In genomic region chr11:106788026-106788774, GRCm38 (mm10) we compare ENCODE assay signal across 8 mouse cellular contexts. TPM values are rescaled to one million over a fixed set of nuclear protein-coding genes. Genes with fewer than 3 reads are reported as not detected.
DNase-seq lines count a peak whose midpoint lies in the region; ATAC-seq and TF ChIP-seq lines count a peak whose summit lies in the region.

No protein-coding gene starts in this region.

- H3K9me3 ChIP-seq in embryonic facial prominence, embryonic 13.5 days: no peaks in the 10 kb centered on the region
- H3K9me3 ChIP-seq in limb, embryonic 12.5 days: no peaks in the 10 kb centered on the region
- no peaks in the 10 kb centered on the region for H3K9me3 ChIP-seq in midbrain, embryonic 14.5 days (ENCODE audit: control insufficient read depth, low read length)

- intact Hi-C loops in heart, adult 2 months (cut with DNase I): loop anchor here (1.0 to 10.0 kb wide), 4 partner anchors 9 to 513 kb away; partner anchors contain the start of genes Polg2, Smarcd2, Smurf2 and Tcam1

- DNase-seq in A20 (ENCODE audit: low read depth, low spot score): peak; percentile 99
- DNase-seq in adrenal gland, postnatal 4 days (ENCODE audit: low spot score in 2 of 2): peak; percentile 99 to 100
- peak; percentile 98 to 99 for DNase-seq in heart, adult 2 months
- DNase-seq in kidney, adult 8-10 months: peak; percentile 96 to 98
- DNase-seq in midbrain, embryonic 14.5 days: peak; percentile 100
- DNase-seq in spleen, adult 2 months (ENCODE audit: low read depth in 1 of 2, low spot score in 2 of 2): peak; percentile 95 to 98

- peaks cover 47% of the 10 kb centered on the region for H3K36me3 ChIP-seq in embryonic facial prominence, embryonic 13.5 days
- peaks cover 34% of the 10 kb centered on the region for H3K36me3 ChIP-seq in heart, adult 2 months (ENCODE audit: control insufficient read depth, insufficient read depth, low read length)
- H3K36me3 ChIP-seq in limb, embryonic 12.5 days: peaks cover 47% of the 10 kb centered on the region
- peaks cover 39% of the 10 kb centered on the region for H3K36me3 ChIP-seq in midbrain, embryonic 14.5 days (ENCODE audit: control insufficient read depth, insufficient read depth, low read length)
- peaks cover 30% of the 10 kb centered on the region for H3K36me3 ChIP-seq in spleen, adult 2 months (ENCODE audit: control insufficient read depth, insufficient read depth, low read length)

- TF ChIP-seq EP300 in heart, adult 2 months (IDR thresholded peaks at IDR 0.05; ENCODE audit: insufficient read depth, low read depth, low read length): peak; percentile 55; the same call in 1 of the 2 replicates

- H3K4me3 ChIP-seq in embryonic facial prominence, embryonic 13.5 days: peak overlapping the region; percentile 87
- H3K4me3 ChIP-seq in heart, adult 2 months: peak overlapping the region; percentile 99
- H3K4me3 ChIP-seq in limb, embryonic 12.5 days (replicated peaks): peak overlapping the region; percentile 91
- peak overlapping the region; percentile 95 for H3K4me3 ChIP-seq in midbrain, embryonic 14.5 days (replicated peaks; ENCODE audit: low read depth, low read length)
- peak overlapping the region; percentile 93 for H3K4me3 ChIP-seq in spleen, adult 2 months (ENCODE audit: extremely low read depth, insufficient read depth, insufficient read length)

- H3K4me2 ChIP-seq in embryonic facial prominence, embryonic 13.5 days: peak overlapping the region; percentile 79
- H3K4me2 ChIP-seq in limb, embryonic 12.5 days: peak overlapping the region; percentile 73
- peak overlapping the region; percentile 80 for H3K4me2 ChIP-seq in midbrain, embryonic 14.5 days (ENCODE audit: low read length)

- H3K79me2 ChIP-seq in heart, adult 2 months (replicated peaks; ENCODE audit: control insufficient read depth, insufficient read depth, low read length): peaks cover 1% of the 10 kb centered on the region; the same call in 1 of the 2 replicates

- TF ChIP-seq CTCF in heart, adult 2 months (IDR thresholded peaks at IDR 0.05): no peak
- no peak for TF ChIP-seq CTCF in spleen, adult 2 months (IDR thresholded peaks at IDR 0.05; ENCODE audit: extremely low read depth, insufficient read depth, insufficient read length, insufficient replicate concordance)

- H3K27me3 ChIP-seq in embryonic facial prominence, embryonic 13.5 days: no peaks in the 10 kb centered on the region
- H3K27me3 ChIP-seq in heart, adult 2 months (ENCODE audit: control insufficient read depth, insufficient read depth, low read length): no peaks in the 10 kb centered on the region
- no peaks in the 10 kb centered on the region for H3K27me3 ChIP-seq in limb, embryonic 12.5 days
- H3K27me3 ChIP-seq in midbrain, embryonic 14.5 days (ENCODE audit: control insufficient read depth, insufficient read depth, low read length): no peaks in the 10 kb centered on the region
- no peaks in the 10 kb centered on the region for H3K27me3 ChIP-seq in spleen, adult 2 months (ENCODE audit: control insufficient read depth, insufficient read depth, low read length)

- WGBS in embryonic facial prominence, embryonic 13.5 days: under 1% methylated on average over 71 of the region's 79 CpGs
- WGBS in heart, adult 2 months: under 1% methylated on average over 74 of the region's 79 CpGs
- under 1% methylated on average over 74 of the region's 79 CpGs for whole genome bisulfite sequencing in limb, embryonic 12.5 days
- WGBS in midbrain, embryonic 14.5 days: under 1% methylated on average over 77 of the region's 79 CpGs
- under 1% methylated on average over 76 of the region's 79 CpGs for WGBS in spleen, adult 2 months

- peak; percentile 76 for ATAC-seq in embryonic facial prominence, embryonic 13.5 days (ENCODE audit: insufficient number of reproducible peaks, insufficient read depth, low FRiP score, low TSS enrichment, low read depth)
- peak; percentile 62 for ATAC-seq in limb, embryonic 12.5 days (ENCODE audit: insufficient number of reproducible peaks, insufficient read depth, low FRiP score, low TSS enrichment, low read depth)
- ATAC-seq in midbrain, embryonic 14.5 days (ENCODE audit: low FRiP score, low TSS enrichment): peak; percentile 82

- peak overlapping the region; percentile 99 for H3K27ac ChIP-seq in embryonic facial prominence, embryonic 13.5 days
- peak overlapping the region; percentile 96 for H3K27ac ChIP-seq in heart, adult 2 months
- peak overlapping the region; percentile 99 for H3K27ac ChIP-seq in limb, embryonic 12.5 days
- H3K27ac ChIP-seq in midbrain, embryonic 14.5 days (replicated peaks; ENCODE audit: low read depth, low read length): peak overlapping the region; percentile 98
- H3K27ac ChIP-seq in spleen, adult 2 months (ENCODE audit: insufficient read depth, low read length): peak overlapping the region; percentile 100

- peak overlapping the region; percentile 99 for H3K9ac ChIP-seq in embryonic facial prominence, embryonic 13.5 days
- peak overlapping the region; percentile 99 for H3K9ac ChIP-seq in heart, adult 2 months (ENCODE audit: low read depth, low read length)
- H3K9ac ChIP-seq in limb, embryonic 12.5 days (replicated peaks): peak overlapping the region; percentile 100
- H3K9ac ChIP-seq in midbrain, embryonic 14.5 days (replicated peaks; ENCODE audit: low read length): peak overlapping the region; percentile 99

- peaks cover 18% of the 10 kb centered on the region for H3K4me1 ChIP-seq in embryonic facial prominence, embryonic 13.5 days
- H3K4me1 ChIP-seq in heart, adult 2 months (ENCODE audit: control insufficient read depth, insufficient read depth, low read length): peaks cover 2% of the 10 kb centered on the region; the same call in 1 of the 2 replicates
- H3K4me1 ChIP-seq in limb, embryonic 12.5 days (replicated peaks): peaks cover 14% of the 10 kb centered on the region
- peaks cover 20% of the 10 kb centered on the region for H3K4me1 ChIP-seq in midbrain, embryonic 14.5 days (ENCODE audit: control insufficient read depth, insufficient read depth, low read length)
- H3K4me1 ChIP-seq in spleen, adult 2 months (ENCODE audit: control insufficient read depth, insufficient read depth, insufficient read length): no peaks in the 10 kb centered on the region; the same call in 1 of the 2 replicates

- TF ChIP-seq POLR2A in heart, adult 2 months (IDR thresholded peaks at IDR 0.05; ENCODE audit: insufficient read depth, low read depth, low read length): peak; percentile 94
- peak; percentile 99 for TF ChIP-seq POLR2A in spleen, adult 2 months (IDR thresholded peaks at IDR 0.05; ENCODE audit: low read depth, low read length)

RNA-seq across cellular contexts. Expression of gene Ddx5, which starts 0.8 kb away (rescaled TPM):
- total RNA-seq in adrenal gland, postnatal 4 days (2021): 100 to 1,000 TPM; 889 to 991 TPM
- polyA plus RNA-seq in embryonic facial prominence, embryonic 13.5 days (2015; fragmentation: Nextera tagmentation; extraction: Ambion mirVana): 345 and 370 TPM in 2 replicates
- 100 to 1,000 TPM; 328 to 354 TPM for total RNA-seq in heart, adult 2 months (2021)
- 202 and 306 TPM in 2 replicates for polyA plus RNA-seq in heart, adult 2 months (2012; rRNA removed)
- 420 and 426 TPM in 2 replicates for polyA plus RNA-seq in limb, embryonic 12.5 days (2016; fragmentation: Nextera tagmentation; extraction: Ambion mirVana)
- 470 and 537 TPM in 2 replicates for polyA plus RNA-seq in midbrain, embryonic 14.5 days (2014; fragmentation: Nextera tagmentation; extraction: Ambion mirVana)
- polyA plus RNA-seq in spleen, adult 2 months (2012; rRNA removed): 608 and 672 TPM in 2 replicates

RNA-seq across cellular contexts. Expression of gene Cep95, which starts 0.9 kb away (rescaled TPM):
- 10 to 100 TPM; 16.1 to 18.1 TPM for total RNA-seq in adrenal gland, postnatal 4 days (2021)
- polyA plus RNA-seq in embryonic facial prominence, embryonic 13.5 days (2015; fragmentation: Nextera tagmentation; extraction: Ambion mirVana): 28.2 and 30.5 TPM in 2 replicates
- 1 to 10 TPM; 4.9 to 6.0 TPM for total RNA-seq in heart, adult 2 months (2021)
- polyA plus RNA-seq in heart, adult 2 months (2012; rRNA removed): 2.7 and 5.3 TPM in 2 replicates
- polyA plus RNA-seq in limb, embryonic 12.5 days (2016; fragmentation: Nextera tagmentation; extraction: Ambion mirVana): 27.3 and 30.4 TPM in 2 replicates
- 13.9 and 14.4 TPM in 2 replicates for polyA plus RNA-seq in midbrain, embryonic 14.5 days (2014; fragmentation: Nextera tagmentation; extraction: Ambion mirVana)
- 2.0 and 2.1 TPM in 2 replicates for polyA plus RNA-seq in spleen, adult 2 months (2012; rRNA removed)

RNA-seq across cellular contexts. Expression of gene Polg2, which starts 8.9 kb away (rescaled TPM):
- 10 to 100 TPM; 12.8 to 13.1 TPM for total RNA-seq in adrenal gland, postnatal 4 days (2021)
- polyA plus RNA-seq in embryonic facial prominence, embryonic 13.5 days (2015; fragmentation: Nextera tagmentation; extraction: Ambion mirVana): 14.1 and 14.7 TPM in 2 replicates
- 1 to 10 TPM; 3.7 to 4.2 TPM for total RNA-seq in heart, adult 2 months (2021)
- 2.7 and 3.8 TPM in 2 replicates for polyA plus RNA-seq in heart, adult 2 months (2012; rRNA removed)
- 14.8 and 15.0 TPM in 2 replicates for polyA plus RNA-seq in limb, embryonic 12.5 days (2016; fragmentation: Nextera tagmentation; extraction: Ambion mirVana)
- 9.4 and 9.5 TPM in 2 replicates for polyA plus RNA-seq in midbrain, embryonic 14.5 days (2014; fragmentation: Nextera tagmentation; extraction: Ambion mirVana)
- polyA plus RNA-seq in spleen, adult 2 months (2012; rRNA removed): 7.2 and 9.0 TPM in 2 replicates

RNA-seq across cellular contexts. Expression of gene Milr1, which starts 37.2 kb away (rescaled TPM):
- 1 to 10 TPM in 1 of 2 experiments, under 1 TPM in 1; 0.98 to 1.7 TPM for total RNA-seq in adrenal gland, postnatal 4 days (2021)
- polyA plus RNA-seq in embryonic facial prominence, embryonic 13.5 days (2015; fragmentation: Nextera tagmentation; extraction: Ambion mirVana): 1.9 and 2.3 TPM in 2 replicates
- total RNA-seq in heart, adult 2 months (2021): 1 to 10 TPM in 1 of 2 experiments, under 1 TPM in 1; 0.93 to 1.4 TPM
- polyA plus RNA-seq in heart, adult 2 months (2012; rRNA removed): 0.29 and 0.56 TPM in 2 replicates
- 0.66 and 1.0 TPM in 2 replicates for polyA plus RNA-seq in limb, embryonic 12.5 days (2016; fragmentation: Nextera tagmentation; extraction: Ambion mirVana)
- 0.20 and 1.4 TPM in 2 replicates for polyA plus RNA-seq in midbrain, embryonic 14.5 days (2014; fragmentation: Nextera tagmentation; extraction: Ambion mirVana)
- polyA plus RNA-seq in spleen, adult 2 months (2012; rRNA removed): 3.3 and 4.2 TPM in 2 replicates

RNA-seq across cellular contexts. Expression of gene Pecam1, which starts 37.8 kb away (rescaled TPM):
- 100 to 1,000 TPM; 110 to 113 TPM for total RNA-seq in adrenal gland, postnatal 4 days (2021)
- 29.0 and 33.7 TPM in 2 replicates for polyA plus RNA-seq in embryonic facial prominence, embryonic 13.5 days (2015; fragmentation: Nextera tagmentation; extraction: Ambion mirVana)
- total RNA-seq in heart, adult 2 months (2021): 100 to 1,000 TPM; 114 to 123 TPM
- polyA plus RNA-seq in heart, adult 2 months (2012; rRNA removed): 78.3 and 130 TPM in 2 replicates
- polyA plus RNA-seq in limb, embryonic 12.5 days (2016; fragmentation: Nextera tagmentation; extraction: Ambion mirVana): 23.6 and 27.0 TPM in 2 replicates
- 9.7 and 14.8 TPM in 2 replicates for polyA plus RNA-seq in midbrain, embryonic 14.5 days (2014; fragmentation: Nextera tagmentation; extraction: Ambion mirVana)
- polyA plus RNA-seq in spleen, adult 2 months (2012; rRNA removed): 40.3 and 43.5 TPM in 2 replicates

Comparison
In these comparisons a context has a peak if more than half of its experiments do, and no peak if none do; other contexts are left out.
1. Peak in every context shown above with its lines: DNase-seq, ATAC-seq, H3K4me3 ChIP-seq and H3K27ac ChIP-seq.